Mouse (Mus musculus): ENCODE measurements around the gene Afap1l2. TPM values are rescaled to one million over a fixed set of nuclear protein-coding genes. Genes with fewer than 3 reads are reported as not detected.
A peak's percentile ranks its signal among the peaks of the same experiment; 100 is the strongest.

The Afap1l2 gene
- polyA plus RNA-seq, 1 experiment from 2014 or later, result 5.5 TPM

DNA sequence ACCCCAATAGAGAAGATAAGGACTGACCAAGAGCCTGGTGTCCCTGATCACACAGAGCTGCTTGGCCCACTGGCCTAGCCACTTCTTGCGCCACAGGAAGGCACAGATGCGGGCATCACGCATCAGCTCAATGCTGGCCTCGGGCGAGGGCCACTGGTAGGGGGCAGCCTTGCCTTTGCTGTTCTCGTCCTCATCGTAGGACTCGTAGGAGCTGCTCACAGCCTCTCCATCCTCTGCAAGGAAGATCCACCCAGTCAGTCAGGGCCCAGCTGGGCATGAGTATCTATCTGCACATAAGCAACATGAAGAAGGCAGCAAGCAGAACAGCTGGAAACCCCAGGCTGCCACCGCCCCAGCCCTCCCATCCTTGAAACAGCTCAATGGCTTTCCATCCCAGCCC lies 78.0 kb downstream of the Afap1l2 start:
- WGBS, result 83% methylated on average over 9 of the region's 9 CpGs
- no peak overlapping the region for H3K4me2 ChIP-seq (ENCODE audit: low read depth, low read length)

DNA sequence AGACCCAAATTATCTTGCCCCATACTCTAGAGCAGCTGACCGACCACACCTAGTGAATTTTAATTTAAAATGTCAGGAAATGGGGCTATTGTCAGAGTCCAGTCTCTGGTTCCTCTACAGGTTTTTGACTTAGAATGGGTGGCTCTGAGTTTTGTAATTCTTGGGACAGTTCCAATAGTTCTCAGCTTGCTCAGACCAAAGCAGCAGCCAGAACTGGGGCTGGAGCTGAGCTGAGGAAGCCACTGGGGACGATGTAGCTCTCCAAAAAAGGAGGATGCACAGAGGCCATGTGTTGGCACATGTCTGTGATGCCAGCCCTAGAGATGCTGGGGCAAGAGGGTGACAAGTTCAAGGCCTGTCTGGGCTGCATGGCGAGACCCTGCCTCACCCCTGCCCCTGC lies 78.6 kb downstream of the Afap1l2 start:
- Histone ChIP-seq H3K27me3 (ENCODE audit: control insufficient read depth, insufficient read depth, low read length) (no peaks in the 10 kb centered on the region), H3K4me2 (ENCODE audit: low read depth, low read length) (no peak overlapping the region), H3K4me3 (ENCODE audit: low read depth, low read length) (no peak overlapping the region), H3K9me3 (replicated peaks; ENCODE audit: control insufficient read depth, low read length) (no peaks in the 10 kb centered on the region), H3K27ac (replicated peaks; ENCODE audit: low read depth, low read length) (no peak overlapping the region), H3K9ac (replicated peaks; ENCODE audit: low read length) (no peak overlapping the region), H3K36me3 (replicated peaks; ENCODE audit: control insufficient read depth, insufficient read depth, low read depth, low read length) (no peaks in the 10 kb centered on the region), H3K4me1 (ENCODE audit: control insufficient read depth, insufficient read depth, low read length) (no peaks in the 10 kb centered on the region)
- ATAC-seq (replicated peaks; ENCODE audit: insufficient number of reproducible peaks, low FRiP score, low TSS enrichment, low read depth) (no peak), DNase-seq (ENCODE audit: low spot score) (no peak)
- 80% methylated on average over 3 of the region's 3 CpGs for WGBS

More for the DNA sequence above, 78.0 kb downstream of the Afap1l2 start:
- H3K27ac ChIP-seq (replicated peaks; ENCODE audit: low read depth, low read length), result no peak overlapping the region
- H3K27me3 ChIP-seq (ENCODE audit: control insufficient read depth, insufficient read depth, low read length), result no peaks in the 10 kb centered on the region
- H3K9ac ChIP-seq (replicated peaks; ENCODE audit: low read length), result no peak overlapping the region
- no peaks in the 10 kb centered on the region for H3K36me3 ChIP-seq (replicated peaks; ENCODE audit: control insufficient read depth, insufficient read depth, low read depth, low read length)
- H3K9me3 ChIP-seq (replicated peaks; ENCODE audit: control insufficient read depth, low read length), result no peaks in the 10 kb centered on the region
- no peak overlapping the region for H3K4me3 ChIP-seq (ENCODE audit: low read depth, low read length)
- no peaks in the 10 kb centered on the region for H3K4me1 ChIP-seq (ENCODE audit: control insufficient read depth, insufficient read depth, low read length)
- ATAC-seq (replicated peaks; ENCODE audit: insufficient number of reproducible peaks, low FRiP score, low TSS enrichment, low read depth) (no peak), DNase-seq (ENCODE audit: low spot score) (no peak)

DNA sequence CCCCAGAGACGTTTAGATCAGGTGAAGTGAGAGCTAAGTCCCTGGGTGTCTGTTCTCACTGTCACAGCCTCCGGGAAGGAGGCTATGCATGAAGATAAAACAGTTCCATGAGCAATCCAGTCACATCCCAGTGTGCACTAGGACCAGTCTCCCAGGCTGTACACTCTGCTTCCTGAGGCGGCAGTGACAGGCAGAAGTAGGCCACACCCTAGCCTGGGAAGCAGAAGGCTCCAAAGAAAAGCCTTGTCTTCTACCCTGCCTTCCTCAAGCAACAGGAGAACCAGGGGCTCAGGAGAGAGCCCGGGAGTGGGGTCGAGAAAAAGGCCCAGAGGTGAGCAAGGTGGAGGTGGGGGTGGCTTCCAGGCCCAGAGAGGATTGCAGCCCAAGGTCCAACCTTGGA lies 86.3 kb downstream of the Afap1l2 start:
- no peaks in the 10 kb centered on the region for H3K36me3 ChIP-seq (replicated peaks; ENCODE audit: control insufficient read depth, insufficient read depth, low read depth, low read length)
- no peak for ATAC-seq (replicated peaks; ENCODE audit: insufficient number of reproducible peaks, low FRiP score, low TSS enrichment, low read depth)
- 71% methylated on average over 5 of the region's 5 CpGs for WGBS
- no peaks in the 10 kb centered on the region for H3K4me1 ChIP-seq (ENCODE audit: control insufficient read depth, insufficient read depth, low read length)
- no peak overlapping the region for H3K27ac ChIP-seq (replicated peaks; ENCODE audit: low read depth, low read length)
- no peak overlapping the region for H3K4me3 ChIP-seq (ENCODE audit: low read depth, low read length)
- no peak overlapping the region for H3K9ac ChIP-seq (replicated peaks; ENCODE audit: low read length)
- no peak for DNase-seq (ENCODE audit: low spot score)
- no peak overlapping the region for H3K4me2 ChIP-seq (ENCODE audit: low read depth, low read length)
- no peaks in the 10 kb centered on the region for H3K9me3 ChIP-seq (replicated peaks; ENCODE audit: control insufficient read depth, low read length)
- no peaks in the 10 kb centered on the region for H3K27me3 ChIP-seq (ENCODE audit: control insufficient read depth, insufficient read depth, low read length)

DNA sequence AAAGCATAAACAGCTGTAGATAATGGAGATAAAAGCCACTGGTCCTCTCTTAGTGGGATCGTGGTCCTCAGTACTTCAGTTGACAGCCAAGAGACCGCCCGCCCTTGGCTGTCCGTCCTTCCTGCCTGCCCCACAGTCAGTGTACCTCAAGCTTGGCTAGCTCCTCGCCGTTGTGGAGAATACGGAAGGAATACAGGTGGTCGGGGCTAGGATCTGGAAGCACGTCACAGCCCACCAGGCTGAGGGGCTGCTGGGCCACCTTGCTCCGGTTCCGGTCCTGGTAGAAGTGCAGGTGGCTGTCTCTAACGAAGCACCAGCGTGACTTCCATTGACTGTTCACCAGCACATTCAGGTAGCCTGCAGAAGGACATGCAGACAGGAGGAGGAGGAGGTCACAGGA lies 87.8 kb downstream of the Afap1l2 start:
- H3K27me3 ChIP-seq (ENCODE audit: control insufficient read depth, insufficient read depth, low read length), result no peaks in the 10 kb centered on the region
- WGBS, result 92% methylated on average over 13 of the region's 13 CpGs
- no peak overlapping the region for H3K27ac ChIP-seq (replicated peaks; ENCODE audit: low read depth, low read length)
- no peak overlapping the region for H3K4me3 ChIP-seq (ENCODE audit: low read depth, low read length)
- ATAC-seq (replicated peaks; ENCODE audit: insufficient number of reproducible peaks, low FRiP score, low TSS enrichment, low read depth) (no peak), DNase-seq (ENCODE audit: low spot score) (no peak)
- no peaks in the 10 kb centered on the region for H3K36me3 ChIP-seq (replicated peaks; ENCODE audit: control insufficient read depth, insufficient read depth, low read depth, low read length)
- H3K4me1 ChIP-seq (ENCODE audit: control insufficient read depth, insufficient read depth, low read length), result no peaks in the 10 kb centered on the region
- H3K4me2 ChIP-seq (ENCODE audit: low read depth, low read length), result no peak overlapping the region
- no peak overlapping the region for H3K9ac ChIP-seq (replicated peaks; ENCODE audit: low read length)
- H3K9me3 ChIP-seq (replicated peaks; ENCODE audit: control insufficient read depth, low read length), result no peaks in the 10 kb centered on the region

GRCm38 (mm10) chr19:56919628-56920027 lies 88.4 kb downstream of the Afap1l2 start:
- H3K4me1 ChIP-seq (ENCODE audit: control insufficient read depth, insufficient read depth, low read length), result no peaks in the 10 kb centered on the region
- DNase-seq (ENCODE audit: low spot score), result peak; percentile 92
- H3K4me3 ChIP-seq (ENCODE audit: low read depth, low read length), result no peak overlapping the region
- H3K9ac ChIP-seq (replicated peaks; ENCODE audit: low read length), result no peak overlapping the region
- H3K27ac ChIP-seq (replicated peaks; ENCODE audit: low read depth, low read length), result no peak overlapping the region
- 29% methylated on average over 7 of the region's 7 CpGs for WGBS
- no peak overlapping the region for H3K4me2 ChIP-seq (ENCODE audit: low read depth, low read length)
- H3K9me3 ChIP-seq (replicated peaks; ENCODE audit: control insufficient read depth, low read length), result no peaks in the 10 kb centered on the region
- no peaks in the 10 kb centered on the region for H3K27me3 ChIP-seq (ENCODE audit: control insufficient read depth, insufficient read depth, low read length)
- no peaks in the 10 kb centered on the region for H3K36me3 ChIP-seq (replicated peaks; ENCODE audit: control insufficient read depth, insufficient read depth, low read depth, low read length)
- ATAC-seq (replicated peaks; ENCODE audit: insufficient number of reproducible peaks, low FRiP score, low TSS enrichment, low read depth), result peak; percentile 66

GRCm38 (mm10) chr19:56915084-56915483 lies 92.9 kb downstream of the Afap1l2 start:
- no peak overlapping the region for H3K4me3 ChIP-seq (ENCODE audit: low read depth, low read length)
- H3K36me3 ChIP-seq (replicated peaks; ENCODE audit: control insufficient read depth, insufficient read depth, low read depth, low read length), result no peaks in the 10 kb centered on the region
- 0 out of 2 replicates have a peak overlapping the region, but pooled peaks have one; percentile 8 for H3K27ac ChIP-seq (replicated peaks; ENCODE audit: low read depth, low read length)
- H3K4me1 ChIP-seq (ENCODE audit: control insufficient read depth, insufficient read depth, low read length), result no peaks in the 10 kb centered on the region
- DNase-seq (ENCODE audit: low spot score) (peak; percentile 49), ATAC-seq (replicated peaks; ENCODE audit: insufficient number of reproducible peaks, low FRiP score, low TSS enrichment, low read depth) (no peak)
- no peak overlapping the region for H3K4me2 ChIP-seq (ENCODE audit: low read depth, low read length)
- H3K9me3 ChIP-seq (replicated peaks; ENCODE audit: control insufficient read depth, low read length), result no peaks in the 10 kb centered on the region
- no peak overlapping the region for H3K9ac ChIP-seq (replicated peaks; ENCODE audit: low read length)
- WGBS, result 42% methylated on average over 6 of the region's 6 CpGs
- no peaks in the 10 kb centered on the region for H3K27me3 ChIP-seq (ENCODE audit: control insufficient read depth, insufficient read depth, low read length)

DNA sequence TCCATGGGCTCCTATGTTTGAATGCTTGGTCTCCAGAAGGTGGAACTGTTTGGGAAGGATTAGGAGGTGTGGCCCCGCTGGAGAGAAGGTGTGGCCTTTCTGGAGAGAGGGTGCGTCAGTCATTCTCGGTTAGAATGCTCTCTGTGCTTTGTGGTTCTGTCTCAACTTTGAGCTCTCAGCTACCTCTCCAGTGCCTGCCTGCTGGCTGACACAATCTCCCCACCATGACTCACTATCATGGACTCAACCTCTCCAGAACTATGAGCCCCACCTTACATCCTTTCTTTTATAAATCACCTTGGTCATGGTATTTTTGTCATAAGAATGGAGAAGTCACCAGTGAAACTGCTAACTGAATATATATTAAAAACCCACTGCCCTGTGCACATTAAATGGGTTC lies 93.4 kb downstream of the Afap1l2 start:
- DNase-seq (ENCODE audit: low spot score), result no peak
- Histone ChIP-seq H3K36me3 (replicated peaks; ENCODE audit: control insufficient read depth, insufficient read depth, low read depth, low read length) (no peaks in the 10 kb centered on the region), H3K27ac (replicated peaks; ENCODE audit: low read depth, low read length) (no peak overlapping the region), H3K4me1 (ENCODE audit: control insufficient read depth, insufficient read depth, low read length) (no peaks in the 10 kb centered on the region), H3K4me2 (ENCODE audit: low read depth, low read length) (no peak overlapping the region), H3K9ac (replicated peaks; ENCODE audit: low read length) (no peak overlapping the region), H3K27me3 (ENCODE audit: control insufficient read depth, insufficient read depth, low read length) (no peaks in the 10 kb centered on the region), H3K9me3 (replicated peaks; ENCODE audit: control insufficient read depth, low read length) (no peaks in the 10 kb centered on the region), H3K4me3 (ENCODE audit: low read depth, low read length) (no peak overlapping the region)
- no peak for ATAC-seq (replicated peaks; ENCODE audit: insufficient number of reproducible peaks, low FRiP score, low TSS enrichment, low read depth)
- WGBS, result 97% methylated on average over 3 of the region's 3 CpGs

DNA sequence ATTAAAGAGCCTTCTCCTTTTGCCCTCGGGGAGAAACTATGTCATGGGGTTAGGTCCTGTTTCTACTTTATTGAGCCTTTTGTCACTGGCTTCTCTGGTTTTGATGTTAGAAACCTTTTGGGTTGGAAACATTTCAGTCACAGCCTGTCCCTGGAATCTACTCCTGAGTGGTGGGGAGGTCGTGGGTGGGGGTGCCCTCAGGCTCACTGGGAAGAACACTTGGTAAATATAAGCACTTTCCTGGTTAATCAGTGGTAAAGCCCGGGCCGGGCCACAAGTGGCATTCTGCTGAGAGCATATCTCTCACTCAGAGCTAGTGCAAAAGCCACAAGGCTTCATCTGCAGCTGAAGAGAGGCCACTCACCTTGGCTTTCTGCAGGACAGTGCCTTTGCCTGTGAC lies 94.3 kb downstream of the Afap1l2 start:
- no peaks in the 10 kb centered on the region for H3K9me3 ChIP-seq (replicated peaks; ENCODE audit: control insufficient read depth, low read length)
- no peaks in the 10 kb centered on the region for H3K36me3 ChIP-seq (replicated peaks; ENCODE audit: control insufficient read depth, insufficient read depth, low read depth, low read length)
- H3K4me2 ChIP-seq (ENCODE audit: low read depth, low read length), result no peak overlapping the region
- no peaks in the 10 kb centered on the region for H3K4me1 ChIP-seq (ENCODE audit: control insufficient read depth, insufficient read depth, low read length)
- no peak overlapping the region for H3K27ac ChIP-seq (replicated peaks; ENCODE audit: low read depth, low read length)
- no peaks in the 10 kb centered on the region for H3K27me3 ChIP-seq (ENCODE audit: control insufficient read depth, insufficient read depth, low read length)
- WGBS, result 77% methylated on average over 4 of the region's 4 CpGs
- H3K4me3 ChIP-seq (ENCODE audit: low read depth, low read length), result no peak overlapping the region
- ATAC-seq (replicated peaks; ENCODE audit: insufficient number of reproducible peaks, low FRiP score, low TSS enrichment, low read depth), result no peak
- no peak for DNase-seq (ENCODE audit: low spot score)
- no peak overlapping the region for H3K9ac ChIP-seq (replicated peaks; ENCODE audit: low read length)
